Mouse (Mus musculus) limb, embryonic 11.5 days (tissue): ENCODE data around the gene Mrpl12. TPM values are rescaled to one million over a fixed set of nuclear protein-coding genes. Genes with fewer than 3 reads are reported as not detected.

ENCODE experiments used
- ATAC-seq: fragments of 200-750 bp; cut with Nextera tagmentation; 2 replicates; pipeline ENCODE4 v1.8.0; 2017; ENCODE audit warnings: low read depth; ENCODE audit not compliant: insufficient number of reproducible peaks, low FRiP score, low TSS enrichment
- DNase-seq: peaks from one replicate; pipeline ENCODE4 v3.0.0-alpha.2; 2015; ENCODE audit warnings: low spot score
- H3K27ac ChIP-seq: fragments of 300-500 bp; sonication (generic); replicated peaks from 2 replicates; pipeline ENCODE4 v1.5.1; 2014; ENCODE audit warnings: low read depth, mild to moderate bottlenecking, low read length
- H3K27me3 ChIP-seq: fragments of 300-500 bp; sonication (generic); 2 replicates; pipeline ENCODE4 v1.6.1; 2014; ENCODE audit warnings: mild to moderate bottlenecking, low read length, mixed read lengths; ENCODE audit not compliant: control insufficient read depth, insufficient read depth
- H3K36me3 ChIP-seq: fragments of 300-500 bp; sonication (generic); 2 replicates; pipeline ENCODE4 v1.6.1; 2014; ENCODE audit warnings: mild to moderate bottlenecking, low read length, moderate library complexity, mixed read lengths; ENCODE audit not compliant: control insufficient read depth, insufficient read depth
- H3K4me1 ChIP-seq: fragments of 300-500 bp; sonication (generic); 2 replicates; pipeline ENCODE4 v1.6.1; 2014; ENCODE audit warnings: low read length, mixed read lengths; ENCODE audit not compliant: control insufficient read depth, insufficient read depth
- H3K4me2 ChIP-seq: fragments of 300-500 bp; sonication (generic); 2 replicates; pipeline ENCODE4 v1.6.1; 2014; ENCODE audit warnings: low read depth, mild to moderate bottlenecking, moderate library complexity; ENCODE audit not compliant: severe bottlenecking
- H3K4me3 ChIP-seq: fragments of 300-500 bp; sonication (generic); 2 replicates; pipeline ENCODE4 v1.5.1; 2014; ENCODE audit warnings: low read depth, low read length
- H3K9ac ChIP-seq: fragments of 300-500 bp; sonication (generic); 2 replicates; pipeline ENCODE4 v1.6.1; 2014; ENCODE audit warnings: mild to moderate bottlenecking, low read length
- H3K9me3 ChIP-seq: fragments of 300-500 bp; sonication (generic); 2 replicates; pipeline ENCODE4 v1.6.1; 2016; ENCODE audit warnings: low read length; ENCODE audit not compliant: control insufficient read depth
- WGBS: fragments of 180-500 bp; shearing (Covaris S2); extraction: QIAGEN DNeasy Blood & Tissue Kit; methylation state at CpG from one replicate; pipeline ENCODE4 v1.1.7; 2014; 5-methylcytosine and 5-hydroxymethylcytosine counted together
- polyA plus RNA-seq: library from polyadenylated mRNA; unstranded; fragments of >200 nt; fragmentation: Nextera tagmentation; extraction: Ambion mirVana; gene quantifications from 2 replicates; pipeline ENCODE4 v1.2.1, GENCODE M21; 2014

Gene Mrpl12
- polyA plus RNA-seq, 1 experiment from 2014 or later = 177 TPM

- no peak overlapping the region for H3K27ac ChIP-seq
- H3K27me3 ChIP-seq = no peaks in the 10 kb centered on the region
- H3K4me3 ChIP-seq = no peak overlapping the region
- DNase-seq (no peak), ATAC-seq (no peak)
- H3K9ac ChIP-seq = no peak overlapping the region
- no peaks in the 10 kb centered on the region for H3K9me3 ChIP-seq
- H3K36me3 ChIP-seq = peaks cover 16% of the 10 kb centered on the region; the same call in 1 of the 2 replicates
- WGBS = 94% methylated on average over 5 of the region's 5 CpGs
- peaks cover 4% of the 10 kb centered on the region; the same call in 1 of the 2 replicates for H3K4me1 ChIP-seq
- no peak overlapping the region for H3K4me2 ChIP-seq
Measured at GRCm38 (mm10) chr11:120464365-120464764, 20.0 kb upstream of the Mrpl12 start.

GRCm38 (mm10) chr11:120465521-120465920 is 18.9 kb upstream of the Mrpl12 start:
- Histone ChIP-seq H3K4me2 (no peak overlapping the region), H3K36me3 (peaks cover 13% of the 10 kb centered on the region), H3K27ac (no peak overlapping the region), H3K27me3 (no peaks in the 10 kb centered on the region), H3K4me1 (peaks cover 4% of the 10 kb centered on the region; the same call in 1 of the 2 replicates), H3K9me3 (no peaks in the 10 kb centered on the region), H3K9ac (no peak overlapping the region), H3K4me3 (no peak overlapping the region)
- 98% methylated on average over 4 of the region's 4 CpGs for WGBS
- DNase-seq (no peak), ATAC-seq (no peak)

- peak; percentile 97 for DNase-seq
- H3K36me3 ChIP-seq = peaks cover 8% of the 10 kb centered on the region
- H3K9ac ChIP-seq = peak within 1 kb of the TSS; percentile 82
- H3K27me3 ChIP-seq = no peaks in the 10 kb centered on the region
- H3K4me3 ChIP-seq = peak within 1 kb of the TSS; percentile 90
- WGBS = 0% methylated on average over 53 of the region's 54 CpGs
- peak; percentile 100 for ATAC-seq
- H3K27ac ChIP-seq = 0 out of 2 replicates have a peak within 1 kb of the TSS, but pooled peaks have one; percentile 40
- H3K9me3 ChIP-seq = no peaks in the 10 kb centered on the region
- peaks cover 4% of the 10 kb centered on the region; the same call in 1 of the 2 replicates for H3K4me1 ChIP-seq
- peak within 1 kb of the TSS; percentile 94 for H3K4me2 ChIP-seq
Measured at GRCm38 (mm10) chr11:120467051-120467735, 17.2 kb upstream of the Mrpl12 start, which contains the start of gene Arl16. TSS of gene Arl16 (minus strand) at chr11:120467607.

- WGBS = 1% methylated on average over 33 of the region's 33 CpGs
Measured at GRCm38 (mm10) chr11:120467736-120468092, 16.7 kb upstream of the Mrpl12 start.

GRCm38 (mm10) chr11:120472052-120472451 is 12.4 kb upstream of the Mrpl12 start:
- H3K4me2 ChIP-seq = no peak overlapping the region
- ATAC-seq = no peak
- no peak for DNase-seq
- H3K27me3 ChIP-seq = no peaks in the 10 kb centered on the region
- peaks cover 4% of the 10 kb centered on the region; the same call in 1 of the 2 replicates for H3K4me1 ChIP-seq
- no peak overlapping the region for H3K4me3 ChIP-seq
- H3K27ac ChIP-seq = no peak overlapping the region
- peaks cover 17% of the 10 kb centered on the region for H3K36me3 ChIP-seq
- no peaks in the 10 kb centered on the region for H3K9me3 ChIP-seq
- WGBS = 94% methylated on average over 6 of the region's 6 CpGs
- H3K9ac ChIP-seq = no peak overlapping the region

More at GRCm38 (mm10) chr11:120467736-120468092, 16.7 kb upstream of the Mrpl12 start:
- H3K9me3 ChIP-seq = no peaks in the 10 kb centered on the region
- no peak overlapping the region for H3K27ac ChIP-seq
- H3K27me3 ChIP-seq = no peaks in the 10 kb centered on the region
- no peak for DNase-seq
- H3K4me1 ChIP-seq = peaks cover 4% of the 10 kb centered on the region; the same call in 1 of the 2 replicates
- H3K4me3 ChIP-seq = peak overlapping the region; percentile 90
- peaks cover 10% of the 10 kb centered on the region for H3K36me3 ChIP-seq
- peak overlapping the region; percentile 78 for H3K4me2 ChIP-seq
- ATAC-seq = no peak
- peak overlapping the region; percentile 52 for H3K9ac ChIP-seq

GRCm38 (mm10) chr11:120483448-120483934 is 922 bp upstream of the Mrpl12 start:
- peak overlapping the region; percentile 93; the same call in 1 of the 2 replicates for H3K4me2 ChIP-seq
- ATAC-seq = no peak
- H3K36me3 ChIP-seq = peaks cover 40% of the 10 kb centered on the region
- no peak overlapping the region for H3K4me3 ChIP-seq
- peak overlapping the region; percentile 94 for H3K9ac ChIP-seq
- DNase-seq = no peak
- no peaks in the 10 kb centered on the region for H3K9me3 ChIP-seq
- WGBS = 92% methylated on average over 7 of the region's 7 CpGs
- H3K27ac ChIP-seq = no peak overlapping the region; the same call in 1 of the 2 replicates
- no peaks in the 10 kb centered on the region for H3K27me3 ChIP-seq
- peaks cover 10% of the 10 kb centered on the region for H3K4me1 ChIP-seq

GRCm38 (mm10) chr11:120485251-120485650 is 838 bp downstream of the Mrpl12 start:
- H3K36me3 ChIP-seq = peaks cover 29% of the 10 kb centered on the region
- peak overlapping the region; percentile 94 for H3K9ac ChIP-seq
- peaks cover 14% of the 10 kb centered on the region for H3K4me1 ChIP-seq
- WGBS = 10% methylated on average over 10 of the region's 10 CpGs
- peak overlapping the region; percentile 97 for H3K4me3 ChIP-seq
- no peaks in the 10 kb centered on the region for H3K9me3 ChIP-seq
- H3K4me2 ChIP-seq = peak overlapping the region; percentile 93
- ATAC-seq = no peak
- H3K27ac ChIP-seq = peak overlapping the region; percentile 12; the same call in 1 of the 2 replicates
- H3K27me3 ChIP-seq = no peaks in the 10 kb centered on the region
- DNase-seq = no peak

GRCm38 (mm10) chr11:120488516-120488915 is 4.1 kb downstream of the Mrpl12 start:
- Histone ChIP-seq H3K9me3 (no peaks in the 10 kb centered on the region), H3K4me2 (no peak overlapping the region), H3K27ac (no peak overlapping the region), H3K9ac (no peak overlapping the region), H3K4me3 (no peak overlapping the region), H3K36me3 (peaks cover 15% of the 10 kb centered on the region), H3K27me3 (no peaks in the 10 kb centered on the region), H3K4me1 (peaks cover 29% of the 10 kb centered on the region)
- ATAC-seq (no peak), DNase-seq (no peak)
- 79% methylated on average over 4 of the region's 4 CpGs for WGBS
